Mouse (Mus musculus): ENCODE data around the gene Med17.

DNA sequence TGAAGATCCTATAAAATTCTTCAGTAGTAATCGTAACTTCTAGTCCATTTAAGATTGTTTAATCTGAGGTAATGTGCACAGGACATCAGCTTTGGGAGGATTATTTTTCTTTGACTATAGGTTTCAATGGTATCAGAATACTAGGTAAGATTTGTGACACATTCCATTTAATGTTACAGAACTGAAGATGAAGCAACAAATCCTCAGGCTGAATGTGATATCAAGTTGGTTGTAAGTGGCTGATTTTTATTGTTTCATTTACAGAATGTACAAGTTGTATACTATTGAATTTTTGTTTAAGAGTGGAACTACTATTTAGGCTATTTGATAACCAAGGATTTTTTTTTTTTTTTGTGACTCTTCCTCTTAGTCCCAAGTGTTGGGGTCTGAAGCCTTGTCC, 30.4 kb upstream of the Med17 start:
- TF ChIP-seq CTCF (conservative IDR thresholded peaks at IDR 0.05; ENCODE audit: low read length), result no peak
- no peak for TF ChIP-seq POU5F1 (IDR thresholded peaks at IDR 0.05; ENCODE audit: borderline replicate concordance, low read length)
